Mouse (Mus musculus) embryonic facial prominence, embryonic 13.5 days (tissue): ENCODE results near the gene Exph5. TPM values are rescaled to one million over a fixed set of nuclear protein-coding genes. Genes with fewer than 3 reads are reported as not detected.

Experiments
- ATAC-seq: fragments of 200-750 bp; cut with Nextera tagmentation; 2 replicates; pipeline ENCODE4 v1.8.0; 2017; ENCODE audit warnings: low read depth; ENCODE audit not compliant: insufficient number of reproducible peaks, insufficient read depth, low FRiP score, low TSS enrichment
- H3K27ac ChIP-seq: fragments of 300-500 bp; sonication (generic); 2 replicates; pipeline ENCODE4 v1.5.1; 2015; ENCODE audit warnings: moderate library complexity, mild to moderate bottlenecking, inconsistent platforms
- H3K27me3 ChIP-seq: fragments of 300-500 bp; sonication (generic); 2 replicates; pipeline ENCODE4 v1.6.1; 2015; ENCODE audit warnings: mild to moderate bottlenecking, inconsistent platforms
- H3K36me3 ChIP-seq: fragments of 300-500 bp; sonication (generic); 2 replicates; pipeline ENCODE4 v1.6.1; 2015; ENCODE audit warnings: mild to moderate bottlenecking, inconsistent platforms
- H3K4me1 ChIP-seq: fragments of 300-500 bp; sonication (generic); 2 replicates; pipeline ENCODE4 v1.6.1; 2015; ENCODE audit warnings: inconsistent platforms
- H3K4me2 ChIP-seq: fragments of 300-500 bp; sonication (generic); 2 replicates; pipeline ENCODE4 v1.6.1; 2015; ENCODE audit warnings: moderate library complexity, mild to moderate bottlenecking, inconsistent platforms
- H3K4me3 ChIP-seq: fragments of 300-500 bp; sonication (generic); 2 replicates; pipeline ENCODE4 v1.5.1; 2015; ENCODE audit warnings: mild to moderate bottlenecking, inconsistent platforms
- H3K9ac ChIP-seq: fragments of 300-500 bp; sonication (generic); 2 replicates; pipeline ENCODE4 v1.6.1; 2015; ENCODE audit warnings: mild to moderate bottlenecking, inconsistent platforms
- H3K9me3 ChIP-seq: fragments of 300-500 bp; sonication (generic); 2 replicates; pipeline ENCODE4 v1.6.1; 2016; ENCODE audit warnings: inconsistent platforms
- WGBS: fragments of 180-500 bp; shearing (Covaris S2); methylation state at CpG from one replicate; pipeline ENCODE4 v1.1.7; 2015; ENCODE audit warnings: mixed read lengths; 5-methylcytosine and 5-hydroxymethylcytosine counted together
- polyA plus RNA-seq: library from polyadenylated mRNA; unstranded; fragments of >200 nt; fragmentation: Nextera tagmentation; extraction: Ambion mirVana; gene quantifications from 2 replicates; pipeline ENCODE4 v1.2.1, GENCODE M21; 2015

The Exph5 gene
- polyA plus RNA-seq, 1 experiment from 2014 or later: 1.5 TPM

GRCm38 (mm10) chr9:53321683-53322082 is 20.2 kb downstream of the Exph5 start:
- Histone ChIP-seq H3K4me3 (no peak overlapping the region), H3K27me3 (no peaks in the 10 kb centered on the region), H3K27ac (no peak overlapping the region), H3K36me3 (no peaks in the 10 kb centered on the region), H3K9ac (no peak overlapping the region), H3K4me2 (no peak overlapping the region), H3K9me3 (no peaks in the 10 kb centered on the region), H3K4me1 (0 out of 2 replicates have a peak, but pooled peaks cover 4% of the 10 kb centered on the region)
- WGBS: 85% methylated on average over 8 of the region's 8 CpGs
- no peak for ATAC-seq

DNA sequence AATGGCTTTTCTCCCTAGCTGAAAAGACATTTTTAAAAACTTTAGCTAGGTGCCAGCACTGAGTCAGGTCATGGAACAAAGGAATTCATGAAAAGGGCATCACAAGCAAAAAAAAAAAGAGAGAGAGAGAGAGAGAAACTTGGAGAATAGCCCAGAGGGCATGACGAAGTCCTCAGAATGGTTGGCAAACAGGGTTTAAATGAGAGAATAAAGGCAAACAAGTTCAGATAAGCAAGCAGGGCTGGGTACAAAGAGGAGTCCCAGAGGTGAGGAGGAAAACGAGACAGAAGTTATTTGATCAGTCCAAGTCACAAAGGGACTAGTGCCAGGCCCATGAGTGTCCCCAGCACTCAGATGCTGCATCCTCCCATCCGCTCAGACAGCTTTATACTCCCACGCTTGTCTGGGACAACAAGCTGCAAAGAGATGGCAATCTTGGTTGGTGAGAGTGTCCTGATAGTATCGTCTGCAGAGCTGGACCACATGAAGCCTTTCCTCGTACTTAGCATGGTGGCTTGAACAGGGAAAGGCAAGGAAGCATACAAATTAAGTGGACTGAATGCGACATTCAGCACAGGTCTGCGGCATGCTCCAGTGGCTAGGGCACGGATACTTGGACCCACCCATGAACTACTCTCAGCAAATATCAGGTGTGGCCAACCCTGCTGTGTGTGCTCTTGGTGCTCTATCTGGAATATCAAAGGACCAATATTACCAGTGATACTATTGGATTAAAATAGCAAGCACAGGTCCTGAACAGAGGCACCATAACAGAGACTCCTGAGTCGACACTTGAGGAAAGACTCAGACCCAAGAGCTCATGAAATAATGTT is 22.2 kb downstream of the Exph5 start:
- H3K36me3 ChIP-seq: no peaks in the 10 kb centered on the region
- no peaks in the 10 kb centered on the region for H3K9me3 ChIP-seq
- ATAC-seq: no peak
- 0 out of 2 replicates have a peak, but pooled peaks cover 4% of the 10 kb centered on the region for H3K4me1 ChIP-seq
- no peak overlapping the region for H3K9ac ChIP-seq
- H3K4me2 ChIP-seq: no peak overlapping the region
- 82% methylated on average over 10 of the region's 10 CpGs for WGBS
- H3K27me3 ChIP-seq: no peaks in the 10 kb centered on the region
- H3K27ac ChIP-seq: no peak overlapping the region
- H3K4me3 ChIP-seq: no peak overlapping the region

DNA sequence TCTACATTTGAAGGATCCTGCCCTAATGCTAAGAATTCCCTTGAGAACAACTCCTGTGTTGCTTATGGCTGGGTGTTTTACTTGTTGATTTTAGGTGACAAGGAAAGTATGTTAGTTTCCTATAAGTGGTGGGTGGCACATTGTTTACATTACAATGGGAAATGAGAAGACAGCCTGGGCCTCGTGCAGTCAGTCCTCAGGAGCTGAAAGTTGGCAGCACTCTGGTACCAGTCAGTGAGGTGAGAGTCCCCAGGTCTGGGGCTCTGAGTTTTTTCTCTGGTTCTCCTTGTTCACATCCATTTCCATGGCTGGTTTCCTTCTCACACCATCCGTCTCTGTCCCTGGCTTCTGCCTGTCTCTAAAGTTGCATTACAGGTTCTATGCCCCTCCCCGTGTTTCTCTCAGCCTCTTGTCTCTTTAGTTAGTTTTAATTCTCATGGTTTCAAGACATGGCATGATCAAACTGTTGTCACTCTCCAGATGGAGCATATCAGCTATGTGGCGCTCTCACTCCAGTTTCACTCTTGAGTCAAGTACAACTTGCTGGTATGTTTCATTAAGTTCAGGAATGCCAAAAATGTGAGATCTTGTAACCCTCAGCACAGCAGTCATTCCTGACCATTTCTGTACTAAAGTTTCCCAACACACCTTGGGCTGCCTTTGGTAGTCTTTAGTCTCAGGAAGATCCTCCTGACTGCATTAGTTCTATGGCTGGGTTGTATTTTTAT is 24.1 kb downstream of the Exph5 start:
- H3K9me3 ChIP-seq: no peaks in the 10 kb centered on the region
- H3K27ac ChIP-seq: no peak overlapping the region
- 0 out of 2 replicates have a peak, but pooled peaks cover 4% of the 10 kb centered on the region for H3K4me1 ChIP-seq
- H3K4me2 ChIP-seq: no peak overlapping the region
- WGBS: 44% methylated on average over 4 of the region's 4 CpGs
- ATAC-seq: no peak
- no peak overlapping the region for H3K4me3 ChIP-seq
- H3K36me3 ChIP-seq: no peaks in the 10 kb centered on the region
- no peaks in the 10 kb centered on the region for H3K27me3 ChIP-seq
- no peak overlapping the region for H3K9ac ChIP-seq

- no peak overlapping the region for H3K27ac ChIP-seq
- no peaks in the 10 kb centered on the region for H3K9me3 ChIP-seq
- no peak overlapping the region for H3K4me2 ChIP-seq
- H3K36me3 ChIP-seq: no peaks in the 10 kb centered on the region
- H3K27me3 ChIP-seq: no peaks in the 10 kb centered on the region
- 0 out of 2 replicates have a peak, but pooled peaks cover 4% of the 10 kb centered on the region for H3K4me1 ChIP-seq
- WGBS: 84% methylated on average over 2 of the region's 2 CpGs
- ATAC-seq: no peak
- no peak overlapping the region for H3K4me3 ChIP-seq
- no peak overlapping the region for H3K9ac ChIP-seq
These were observed 26.7 kb downstream of the Exph5 start for GRCm38 (mm10) chr9:53328203-53328602.

GRCm38 (mm10) chr9:53329301-53330206 is 28.1 kb downstream of the Exph5 start:
- H3K4me2 ChIP-seq: no peak overlapping the region
- 0 out of 2 replicates have a peak, but pooled peaks cover 4% of the 10 kb centered on the region for H3K4me1 ChIP-seq
- H3K36me3 ChIP-seq: no peaks in the 10 kb centered on the region
- H3K27me3 ChIP-seq: no peaks in the 10 kb centered on the region
- H3K9me3 ChIP-seq: no peaks in the 10 kb centered on the region
- 50% methylated on average over 6 of the region's 6 CpGs for WGBS
- no peak overlapping the region for H3K4me3 ChIP-seq
- no peak for ATAC-seq
- no peak overlapping the region for H3K9ac ChIP-seq
- H3K27ac ChIP-seq: no peak overlapping the region

DNA sequence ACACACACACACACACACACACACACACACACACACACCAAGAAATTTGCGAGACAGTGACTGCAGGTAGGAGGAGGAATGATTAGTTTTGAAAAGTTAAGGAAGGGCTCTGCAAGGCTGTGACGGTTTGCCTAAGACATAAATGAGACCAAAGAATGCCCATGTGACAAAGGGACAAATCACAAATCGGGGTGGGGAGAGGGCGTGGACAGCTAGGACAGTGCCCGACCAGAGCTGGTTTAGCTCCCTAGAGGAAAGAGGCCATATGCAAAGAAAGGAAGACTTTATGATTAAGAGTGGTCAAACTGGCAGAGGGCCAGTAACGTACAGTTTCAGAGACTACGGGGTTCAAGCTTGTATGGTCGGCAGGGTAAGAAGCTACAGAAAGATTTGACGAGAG is 28.8 kb downstream of the Exph5 start:
- H3K4me2 ChIP-seq: no peak overlapping the region
- no peak overlapping the region for H3K9ac ChIP-seq
- 82% methylated on average over 9 of the region's 9 CpGs for WGBS
- no peaks in the 10 kb centered on the region for H3K36me3 ChIP-seq
- H3K9me3 ChIP-seq: no peaks in the 10 kb centered on the region
- no peaks in the 10 kb centered on the region for H3K27me3 ChIP-seq
- H3K27ac ChIP-seq: no peak overlapping the region
- H3K4me3 ChIP-seq: no peak overlapping the region
- 0 out of 2 replicates have a peak, but pooled peaks cover 4% of the 10 kb centered on the region for H3K4me1 ChIP-seq
- ATAC-seq: no peak

GRCm38 (mm10) chr9:53333436-53333835 is 32.0 kb downstream of the Exph5 start:
- no peak overlapping the region for H3K4me3 ChIP-seq
- no peaks in the 10 kb centered on the region for H3K27me3 ChIP-seq
- WGBS: 66% methylated on average over 4 of the region's 4 CpGs
- H3K27ac ChIP-seq: no peak overlapping the region
- H3K36me3 ChIP-seq: no peaks in the 10 kb centered on the region
- no peak overlapping the region for H3K9ac ChIP-seq
- no peaks in the 10 kb centered on the region for H3K4me1 ChIP-seq
- ATAC-seq: no peak
- H3K9me3 ChIP-seq: no peaks in the 10 kb centered on the region
- H3K4me2 ChIP-seq: no peak overlapping the region

DNA sequence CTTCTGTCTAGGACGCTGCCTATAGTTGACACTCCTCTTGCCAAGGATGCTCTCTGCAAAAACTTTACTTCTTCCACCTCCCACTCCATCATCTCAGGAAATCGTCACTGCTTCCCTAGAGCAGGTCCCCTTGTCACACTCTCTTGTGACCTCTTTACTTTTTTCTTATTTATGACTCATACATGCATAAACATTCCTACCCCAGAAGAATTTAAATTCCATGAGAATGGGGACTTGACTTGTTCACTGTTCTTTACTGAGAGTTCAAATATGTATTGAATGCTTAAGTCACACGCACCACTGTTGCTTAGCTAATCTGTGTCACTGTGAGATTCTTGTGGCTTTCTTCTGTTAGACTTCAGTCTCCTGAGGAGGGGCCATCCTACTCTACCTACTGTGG is 33.7 kb downstream of the Exph5 start:
- H3K9me3 ChIP-seq: no peaks in the 10 kb centered on the region
- H3K4me1 ChIP-seq: no peaks in the 10 kb centered on the region
- H3K4me3 ChIP-seq: no peak overlapping the region
- no peak overlapping the region for H3K27ac ChIP-seq
- 89% methylated on average over 3 of the region's 3 CpGs for WGBS
- H3K36me3 ChIP-seq: no peaks in the 10 kb centered on the region
- no peak overlapping the region for H3K4me2 ChIP-seq
- no peak for ATAC-seq
- no peak overlapping the region for H3K9ac ChIP-seq
- no peaks in the 10 kb centered on the region for H3K27me3 ChIP-seq

DNA sequence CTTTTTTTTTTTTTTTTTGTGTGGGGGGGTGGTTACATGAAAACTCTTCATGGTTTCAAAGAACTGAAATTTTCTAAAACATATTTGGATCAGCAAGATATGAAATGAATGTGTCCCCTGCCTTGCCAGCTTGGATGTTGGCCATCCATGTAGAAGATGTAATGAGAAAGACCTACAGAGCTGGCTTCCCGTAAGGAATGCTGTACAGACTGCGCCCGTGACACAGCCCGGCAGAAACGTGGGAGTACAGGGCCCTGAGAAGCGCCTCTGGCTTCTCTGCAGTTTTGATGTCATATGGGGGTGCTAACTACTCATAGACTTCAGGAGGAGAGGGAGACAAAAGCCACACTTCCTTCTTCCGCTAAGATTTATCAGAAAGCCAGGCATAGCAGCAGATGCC is 38.1 kb downstream of the Exph5 start:
- 80% methylated on average over 7 of the region's 7 CpGs for WGBS
- H3K27me3 ChIP-seq: no peaks in the 10 kb centered on the region
- no peak overlapping the region for H3K4me2 ChIP-seq
- H3K36me3 ChIP-seq: no peaks in the 10 kb centered on the region
- H3K27ac ChIP-seq: no peak overlapping the region
- H3K4me3 ChIP-seq: no peak overlapping the region
- H3K9ac ChIP-seq: no peak overlapping the region
- H3K9me3 ChIP-seq: no peaks in the 10 kb centered on the region
- no peak for ATAC-seq
- H3K4me1 ChIP-seq: peaks cover 7% of the 10 kb centered on the region; the same call in 1 of the 2 replicates

GRCm38 (mm10) chr9:53340328-53340916 is 39.0 kb downstream of the Exph5 start:
- Histone ChIP-seq H3K4me2 (peak overlapping the region; percentile 64), H3K4me3 (peak overlapping the region; percentile 41), H3K9ac (peak overlapping the region; percentile 58), H3K9me3 (no peaks in the 10 kb centered on the region), H3K36me3 (no peaks in the 10 kb centered on the region), H3K27ac (no peak overlapping the region), H3K27me3 (no peaks in the 10 kb centered on the region), H3K4me1 (peaks cover 7% of the 10 kb centered on the region; the same call in 1 of the 2 replicates)
- ATAC-seq: no peak
- 39% methylated on average over 17 of the region's 17 CpGs for WGBS

- H3K4me1 ChIP-seq: peaks cover 7% of the 10 kb centered on the region; the same call in 1 of the 2 replicates
- peak overlapping the region; percentile 64 for H3K4me2 ChIP-seq
- H3K36me3 ChIP-seq: no peaks in the 10 kb centered on the region
- H3K9me3 ChIP-seq: no peaks in the 10 kb centered on the region
- no peak for ATAC-seq
- H3K9ac ChIP-seq: peak overlapping the region; percentile 58
- 0 out of 2 replicates have a peak overlapping the region, but pooled peaks have one; percentile 5 for H3K27ac ChIP-seq
- 12% methylated on average over 14 of the region's 14 CpGs for WGBS
- peak overlapping the region; percentile 41 for H3K4me3 ChIP-seq
- H3K27me3 ChIP-seq: no peaks in the 10 kb centered on the region
These were observed 39.5 kb downstream of the Exph5 start for GRCm38 (mm10) chr9:53340969-53341368.
